Mouse (Mus musculus) heart, adult 11 months (tissue): ENCODE results near the gene Vmn2r93.

Experiments
- DNase-seq: peaks from one replicate; pipeline ENCODE4 v3.0.0; 2022

Gene Vmn2r93

GRCm38 (mm10) chr17:18297799-18298198 is at the start of gene Vmn2r93:
Vmn2r93 (plus strand) TSS chr17:18298099.
- no peak for DNase-seq

- no peak for DNase-seq
These were observed 20.2 kb upstream of the Vmn2r93 start, which contains the start of gene Vmn2r94 for GRCm38 (mm10) chr17:18277656-18278055. Vmn2r94 (minus strand) TSS chr17:18277756.

GRCm38 (mm10) chr17:18323031-18323430 is 25.1 kb downstream of the Vmn2r93 start:
- no peak for DNase-seq

GRCm38 (mm10) chr17:18360007-18360406 is 62.1 kb downstream of the Vmn2r93 start:
- peak; percentile 36 for DNase-seq

- no peak for DNase-seq
These were observed 62.7 kb downstream of the Vmn2r93 start for GRCm38 (mm10) chr17:18360602-18361001.
